Mouse (Mus musculus): ENCODE data around the gene Gpr37l1.

- TF ChIP-seq CTCF (IDR thresholded peaks at IDR 0.05) (no peak), POLR2A (IDR thresholded peaks at IDR 0.05; ENCODE audit: insufficient read depth, low read depth, low read length) (no peak)
These were observed 2.2 kb upstream of the Gpr37l1 start for GRCm38 (mm10) chr1:135169556-135170224.

Measured in heart, adult 2 months (tissue).